Mouse (Mus musculus) heart, postnatal 0 days (tissue): ENCODE data around the gene Ypel1. TPM values are rescaled to one million over a fixed set of nuclear protein-coding genes. Genes with fewer than 3 reads are reported as not detected.

Experiments used
- ATAC-seq: fragments of 200-750 bp; cut with Nextera tagmentation; 2 replicates; pipeline ENCODE4 v1.8.0; 2017; ENCODE audit warnings: low read depth, moderate number of reproducible peaks, moderate library complexity; ENCODE audit not compliant: insufficient read depth
- DNase-seq: peaks from one replicate; pipeline ENCODE4 v3.0.0-alpha.2; 2016; ENCODE audit warnings: low spot score
- H3K27ac ChIP-seq: fragments of 300-500 bp; sonication (generic); 2 replicates; pipeline ENCODE4 v1.5.1; 2014; ENCODE audit warnings: low read depth, mild to moderate bottlenecking
- H3K27me3 ChIP-seq: fragments of 300-500 bp; sonication (generic); 2 replicates; pipeline ENCODE4 v1.6.1; 2014; ENCODE audit warnings: low read length, mixed read lengths; ENCODE audit not compliant: control insufficient read depth, insufficient read depth
- H3K36me3 ChIP-seq: fragments of 300-500 bp; sonication (generic); replicated peaks from 2 replicates; pipeline ENCODE4 v1.6.1; 2014; ENCODE audit warnings: low read length, mixed read lengths; ENCODE audit not compliant: control insufficient read depth, insufficient read depth
- H3K4me1 ChIP-seq: fragments of 300-500 bp; sonication (generic); 2 replicates; pipeline ENCODE4 v1.6.1; 2014; ENCODE audit warnings: antibody characterized with exemption; ENCODE audit not compliant: control insufficient read depth, insufficient read depth
- H3K4me2 ChIP-seq: fragments of 300-500 bp; sonication (generic); 2 replicates; pipeline ENCODE4 v1.6.1; 2014; ENCODE audit warnings: low read depth, mild to moderate bottlenecking, low read length, moderate library complexity
- H3K4me3 ChIP-seq: fragments of 300-500 bp; sonication (generic); 2 replicates; pipeline ENCODE4 v1.5.1; 2014; ENCODE audit warnings: low read depth, low read length
- H3K9ac ChIP-seq: fragments of 300-500 bp; sonication (generic); replicated peaks from 2 replicates; pipeline ENCODE4 v1.6.1; 2014; ENCODE audit warnings: low read depth, low read length, mixed read lengths
- H3K9me3 ChIP-seq: fragments of 300-500 bp; sonication (generic); replicated peaks from 2 replicates; pipeline ENCODE4 v1.6.1; 2016; ENCODE audit warnings: low read length; ENCODE audit not compliant: control insufficient read depth
- CTCF ChIP-seq: IDR thresholded peaks from 2 replicates; pipeline ENCODE4 v1.5.1; 2016; ENCODE audit warnings: antibody characterized with exemption, control low read depth, low read depth
- EP300 ChIP-seq: IDR thresholded peaks from 2 replicates; pipeline ENCODE4 v1.6.1; 2016; ENCODE audit warnings: antibody characterized with exemption, low read depth
- WGBS: fragments of 180-500 bp; shearing (Covaris S2); extraction: QIAGEN DNeasy Blood & Tissue Kit; methylation state at CpG from one replicate; pipeline ENCODE4 v1.1.7; 2014; 5-methylcytosine and 5-hydroxymethylcytosine counted together
- polyA plus RNA-seq: library from polyadenylated mRNA; unstranded; fragments of >200 nt; fragmentation: Nextera tagmentation; extraction: Ambion mirVana; gene quantifications from 2 replicates; pipeline ENCODE4 v1.2.1, GENCODE M21; 2015
- total RNA-seq: library from RNA; depleted of rRNA; stranded (reverse); fragments of >200 nt; gene quantifications from 2 replicates; pipeline ENCODE4 v1.2.3, GENCODE M21; 2014; ENCODE audit warnings: low replicate concordance

The Ypel1 gene
- total and polyA plus RNA-seq, 2 experiments from 2014 or later = 3.5 to 7.5 TPM

GRCm38 (mm10) chr16:17117309-17117799, 47.9 kb downstream of the Ypel1 start:
- no peak overlapping the region for H3K4me2 ChIP-seq
- ATAC-seq (peak; percentile 70; the same call in 1 of the 2 replicates), DNase-seq (peak; percentile 41)
- H3K36me3 ChIP-seq = no peaks in the 10 kb centered on the region; the same call in 1 of the 2 replicates
- TF ChIP-seq EP300 (no peak), CTCF (no peak)
- H3K4me1 ChIP-seq = no peaks in the 10 kb centered on the region
- no peaks in the 10 kb centered on the region for H3K27me3 ChIP-seq
- H3K4me3 ChIP-seq = no peak overlapping the region
- H3K9me3 ChIP-seq = no peaks in the 10 kb centered on the region
- 67% methylated on average over 5 of the region's 5 CpGs for WGBS
- peak overlapping the region; percentile 56 for H3K27ac ChIP-seq
- H3K9ac ChIP-seq = no peak overlapping the region

- no peaks in the 10 kb centered on the region for H3K9me3 ChIP-seq
- H3K27ac ChIP-seq = no peak overlapping the region
- no peak overlapping the region for H3K9ac ChIP-seq
- peaks cover 14% of the 10 kb centered on the region; the same call in 1 of the 2 replicates for H3K4me1 ChIP-seq
- ATAC-seq (no peak), DNase-seq (no peak)
- no peak overlapping the region for H3K4me2 ChIP-seq
- 81% methylated on average over 14 of the region's 14 CpGs for WGBS
- no peaks in the 10 kb centered on the region; the same call in 1 of the 2 replicates for H3K36me3 ChIP-seq
- TF ChIP-seq CTCF (no peak), EP300 (no peak)
- no peaks in the 10 kb centered on the region for H3K27me3 ChIP-seq
- no peak overlapping the region for H3K4me3 ChIP-seq
These were observed 52.1 kb downstream of the Ypel1 start for GRCm38 (mm10) chr16:17121569-17121968.

GRCm38 (mm10) chr16:17124119-17124870, 54.8 kb downstream of the Ypel1 start:
- WGBS = 8% methylated on average over 22 of the region's 22 CpGs
- TF ChIP-seq EP300 (no peak), CTCF (no peak)
- Histone ChIP-seq H3K4me2 (peak overlapping the region; percentile 65), H3K27me3 (no peaks in the 10 kb centered on the region), H3K27ac (no peak overlapping the region), H3K4me1 (peaks cover 14% of the 10 kb centered on the region; the same call in 1 of the 2 replicates), H3K36me3 (no peaks in the 10 kb centered on the region; the same call in 1 of the 2 replicates), H3K9ac (peak overlapping the region; percentile 44), H3K4me3 (peak overlapping the region; percentile 41), H3K9me3 (no peaks in the 10 kb centered on the region)
- ATAC-seq (peak; percentile 2; the same call in 1 of the 2 replicates), DNase-seq (peak; percentile 15)

- Histone ChIP-seq H3K36me3 (no peaks in the 10 kb centered on the region; the same call in 1 of the 2 replicates), H3K4me1 (peaks cover 14% of the 10 kb centered on the region; the same call in 1 of the 2 replicates), H3K27ac (no peak within 1 kb of the TSS), H3K9ac (peak within 1 kb of the TSS; percentile 44), H3K4me3 (peak within 1 kb of the TSS; percentile 41), H3K9me3 (no peaks in the 10 kb centered on the region), H3K27me3 (no peaks in the 10 kb centered on the region), H3K4me2 (peak within 1 kb of the TSS; percentile 65)
- DNase-seq = peak; percentile 76
- ATAC-seq = peak; percentile 88
- TF ChIP-seq CTCF (no peak), EP300 (no peak)
- under 1% methylated on average over 25 of the region's 25 CpGs for WGBS
These were observed 55.5 kb downstream of the Ypel1 start, which contains the start of gene 2610318N02Rik for GRCm38 (mm10) chr16:17124871-17125520. Gene 2610318N02Rik, minus strand, starts transcription at chr16:17125167.

GRCm38 (mm10) chr16:17127292-17127691, 57.8 kb downstream of the Ypel1 start:
- Histone ChIP-seq H3K4me2 (no peak overlapping the region), H3K4me3 (no peak overlapping the region), H3K27ac (no peak overlapping the region), H3K27me3 (no peaks in the 10 kb centered on the region), H3K4me1 (peaks cover 20% of the 10 kb centered on the region; the same call in 1 of the 2 replicates), H3K36me3 (no peaks in the 10 kb centered on the region), H3K9me3 (no peaks in the 10 kb centered on the region), H3K9ac (no peak overlapping the region)
- ATAC-seq (no peak), DNase-seq (no peak)
- 96% methylated on average over 1 of the region's 1 CpGs for WGBS
- TF ChIP-seq EP300 (no peak), CTCF (peak; percentile 77)
